Mouse (Mus musculus) lung, postnatal 4 days (tissue): ENCODE results near the gene Tff2.

Experiments used
- DNase-seq, 2 experiments: peaks; one replicate each; pipeline ENCODE4 v3.0.0; 2021

Gene Tff2

DNA sequence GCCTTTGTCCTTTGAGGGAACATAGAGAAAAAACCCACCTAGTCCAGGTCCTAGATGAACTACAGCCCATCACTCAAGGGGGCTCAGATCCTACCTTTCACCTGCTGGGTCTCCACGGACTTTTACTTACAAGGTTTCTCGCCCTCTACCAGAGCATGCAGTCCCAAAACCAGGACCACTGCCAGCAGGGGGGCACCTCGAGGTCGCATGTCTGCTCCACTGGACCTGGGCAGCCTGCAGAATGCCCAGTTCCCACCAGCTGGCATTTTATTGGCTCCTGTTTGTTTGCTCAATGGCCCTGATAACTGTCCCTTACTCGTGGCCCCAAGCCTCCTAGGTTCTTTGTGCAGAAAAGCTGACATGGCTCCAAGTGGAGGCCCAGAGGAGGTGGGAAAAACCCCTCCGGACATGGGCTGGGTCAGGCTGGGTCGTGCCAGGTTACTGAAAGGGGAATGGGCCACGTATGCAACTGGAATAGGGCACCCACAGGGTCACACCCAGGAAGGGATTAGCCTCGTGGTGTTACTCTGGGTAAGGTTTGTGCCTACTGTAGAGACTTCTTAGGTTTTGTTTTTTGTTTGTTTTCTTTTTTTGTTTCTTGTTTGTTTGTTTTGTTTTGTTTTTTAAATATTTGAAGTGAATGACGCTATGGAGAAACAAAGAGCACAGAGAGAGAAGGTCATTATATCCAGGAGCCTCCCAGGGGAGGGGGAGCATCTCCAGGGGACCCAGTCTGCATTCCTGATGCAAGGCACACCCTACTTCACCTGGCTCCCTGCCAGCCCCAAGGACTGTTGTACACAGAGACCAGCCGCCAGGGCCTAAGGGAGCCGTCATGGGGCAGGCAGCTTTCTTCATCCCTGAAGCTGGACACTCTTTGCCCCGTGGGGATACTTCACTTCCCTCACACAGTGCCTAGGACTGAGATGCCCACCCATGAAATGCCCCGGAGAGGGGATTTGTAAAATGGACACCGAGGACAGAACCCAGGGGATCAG lies at the start of gene Tff2:
Gene Tff2, minus strand, starts transcription at position 243 of the 998 bp plus-strand sequence.
- DNase-seq = peak; percentile 12 to 41

DNA sequence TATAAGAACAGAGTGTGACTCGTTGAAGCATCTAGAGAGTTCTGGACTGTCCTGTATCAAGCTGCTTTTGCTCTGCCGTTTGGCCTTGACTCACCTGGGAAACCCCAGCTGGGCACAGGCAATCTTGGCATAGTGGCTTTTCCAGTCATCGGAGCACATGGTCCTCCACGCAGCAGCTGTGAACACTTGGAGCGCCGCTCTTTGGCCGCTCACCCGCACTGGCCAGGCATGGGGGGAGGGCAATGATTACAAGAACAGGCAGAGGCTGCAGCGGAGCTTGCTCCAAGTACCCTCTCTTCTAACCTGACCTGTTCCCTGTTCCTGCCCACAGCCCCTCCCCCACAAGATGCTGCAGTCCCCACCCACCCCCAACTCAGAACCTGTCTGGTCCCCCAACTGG lies 49.3 kb upstream of the Tff2 start:
- no peak for DNase-seq

DNA sequence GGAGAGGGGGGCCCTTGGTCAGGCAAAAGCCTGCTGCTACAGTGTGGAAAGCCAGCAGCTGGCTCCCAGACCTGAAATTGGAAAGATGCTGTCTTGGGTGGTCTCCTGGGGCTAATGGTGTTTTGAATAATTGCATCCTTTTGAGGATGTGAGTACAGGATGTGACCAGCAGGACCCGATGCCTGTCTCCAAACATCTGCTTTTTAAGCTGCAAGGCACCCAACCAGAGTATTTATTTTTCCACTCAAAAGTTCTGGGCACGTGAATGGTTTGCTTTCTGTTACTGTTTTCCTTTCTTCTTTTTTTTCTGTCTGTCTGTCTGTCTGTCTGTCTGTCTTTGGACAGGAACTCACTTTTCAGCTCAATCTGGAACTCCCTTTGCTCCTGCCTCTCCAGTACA lies 48.6 kb upstream of the Tff2 start:
- no peak for DNase-seq

DNA sequence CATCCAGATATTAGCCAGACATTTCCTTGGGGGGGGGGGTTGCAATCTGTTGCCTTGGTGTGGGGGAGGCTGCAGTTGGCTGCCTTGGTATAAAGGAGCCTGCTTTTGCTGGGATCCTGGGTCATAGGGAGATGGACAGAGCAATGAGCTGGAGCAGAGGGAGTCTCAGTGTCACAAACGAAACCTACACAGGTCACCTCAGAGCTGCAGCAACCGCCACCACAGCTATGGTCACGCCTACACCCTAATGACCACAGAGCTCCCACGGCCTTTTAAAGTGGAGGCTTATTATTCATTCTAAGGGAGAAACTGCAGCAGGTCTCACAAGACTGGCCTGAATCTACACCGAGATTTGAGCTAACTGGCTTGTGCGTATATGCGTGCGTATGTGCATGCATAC lies 47.7 kb upstream of the Tff2 start:
- no peak for DNase-seq

DNA sequence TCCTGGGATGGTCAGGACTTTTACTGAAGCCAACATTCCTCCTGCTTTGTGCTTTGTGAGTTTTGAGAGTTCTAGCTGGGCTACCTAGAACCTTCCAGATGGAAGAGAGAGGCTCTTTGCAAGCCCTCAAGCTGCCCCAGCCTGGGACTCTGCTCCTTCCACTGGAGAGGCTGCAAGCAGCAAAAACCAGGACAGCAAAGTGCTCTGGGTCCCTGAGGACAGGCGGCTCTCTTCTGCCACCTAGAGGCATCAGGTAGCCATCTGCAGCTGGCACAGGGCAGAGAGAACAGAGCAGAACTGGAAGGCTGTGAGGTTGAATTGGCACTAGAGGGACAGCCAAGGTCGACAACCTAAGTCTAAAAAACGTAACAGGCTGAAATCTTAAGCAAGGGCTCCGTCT lies 43.3 kb upstream of the Tff2 start:
- peak; percentile 69 to 79 for DNase-seq

DNA sequence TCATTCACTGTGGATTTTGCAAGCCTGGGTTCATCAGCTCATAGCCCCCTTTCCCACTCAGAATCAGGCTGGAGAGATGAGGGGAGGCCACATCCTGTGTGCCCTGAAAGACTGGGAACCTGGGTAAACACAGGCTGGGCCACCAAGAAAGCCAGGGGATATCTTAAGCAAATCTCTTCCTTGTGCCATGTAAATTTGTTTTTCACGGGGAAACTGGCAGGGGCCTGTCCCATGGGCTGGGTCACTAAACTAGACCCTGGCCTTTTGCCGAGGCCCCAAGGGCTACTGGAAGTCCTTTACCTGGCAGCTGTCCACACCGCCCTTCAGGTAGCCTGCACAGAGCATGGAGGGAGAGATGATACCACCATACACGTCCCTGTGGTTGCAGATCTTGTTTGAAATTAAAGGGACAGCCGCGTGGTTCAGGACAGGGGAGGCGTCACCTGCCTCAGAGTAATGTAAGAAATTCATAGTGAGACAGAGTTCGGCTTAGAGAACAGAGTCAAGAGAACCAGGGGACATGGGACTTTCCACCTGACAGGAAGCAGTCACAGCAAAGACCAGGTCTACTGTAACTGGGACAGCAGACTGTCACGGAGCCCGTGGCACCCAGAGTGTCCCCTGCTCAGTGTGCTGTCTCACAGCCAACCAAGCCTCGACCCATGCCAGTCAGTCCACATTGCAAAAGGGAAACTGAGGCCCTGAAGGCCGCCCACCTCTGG lies 40.3 kb upstream of the Tff2 start:
- DNase-seq = no peak

DNA sequence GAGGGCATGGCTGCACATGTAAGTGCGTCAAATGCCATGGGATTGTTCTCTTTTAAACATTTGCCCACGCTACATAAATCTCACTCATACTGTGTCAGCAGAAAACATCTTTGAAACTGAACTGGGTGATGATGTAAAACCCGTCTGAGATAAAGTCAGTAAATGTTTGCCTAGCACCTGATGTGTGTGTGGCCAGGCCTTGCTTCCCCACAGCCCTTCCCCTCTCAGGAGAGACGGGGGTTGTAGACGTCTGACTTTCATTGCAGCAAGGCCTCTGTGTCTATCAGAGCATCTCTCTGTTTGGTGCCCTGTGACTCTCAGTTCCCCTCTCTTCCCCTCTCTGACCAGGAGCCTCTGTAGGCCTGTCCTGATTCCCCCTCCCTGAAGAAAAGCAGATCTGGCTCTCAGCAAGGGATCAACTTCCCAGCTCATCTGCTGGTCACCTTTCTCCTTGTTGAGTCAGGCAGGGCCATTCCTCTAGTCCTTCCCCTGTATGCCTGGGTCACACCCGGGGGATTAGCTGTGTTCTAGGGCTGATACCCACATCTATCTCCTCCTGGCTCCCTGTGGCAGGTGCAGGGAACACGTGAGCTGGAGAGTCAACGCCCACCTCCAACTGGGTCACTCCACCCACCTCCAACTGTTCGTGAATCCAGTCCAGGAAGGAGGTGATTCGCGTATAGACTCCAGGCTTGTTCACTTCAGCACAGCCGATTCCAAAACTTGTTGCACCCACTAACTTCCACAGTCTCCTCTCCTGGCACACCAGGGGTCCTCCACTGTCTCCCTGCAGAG lies 39.3 kb upstream of the Tff2 start:
- no peak for DNase-seq

DNA sequence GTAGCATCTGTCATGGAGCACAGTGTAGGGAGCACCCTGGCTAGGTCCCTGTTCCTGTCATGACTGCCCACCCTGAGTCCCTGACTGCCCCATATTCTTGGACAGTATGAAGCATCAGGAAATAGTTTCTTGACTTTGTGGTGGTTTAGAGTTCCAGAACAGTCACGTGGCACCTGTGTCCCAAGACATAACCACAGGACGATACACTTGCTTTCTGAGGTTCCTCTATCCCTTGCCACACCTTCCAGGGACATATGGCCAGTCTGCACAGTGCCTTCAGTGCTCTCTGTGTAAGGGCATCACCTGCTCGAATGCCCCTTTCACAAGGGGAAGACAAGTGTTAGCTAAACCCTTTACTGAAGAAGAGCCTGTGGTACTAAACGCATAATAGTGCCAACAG lies 37.4 kb upstream of the Tff2 start:
- peak in 1 of 2 experiments; percentile 10 for DNase-seq

DNA sequence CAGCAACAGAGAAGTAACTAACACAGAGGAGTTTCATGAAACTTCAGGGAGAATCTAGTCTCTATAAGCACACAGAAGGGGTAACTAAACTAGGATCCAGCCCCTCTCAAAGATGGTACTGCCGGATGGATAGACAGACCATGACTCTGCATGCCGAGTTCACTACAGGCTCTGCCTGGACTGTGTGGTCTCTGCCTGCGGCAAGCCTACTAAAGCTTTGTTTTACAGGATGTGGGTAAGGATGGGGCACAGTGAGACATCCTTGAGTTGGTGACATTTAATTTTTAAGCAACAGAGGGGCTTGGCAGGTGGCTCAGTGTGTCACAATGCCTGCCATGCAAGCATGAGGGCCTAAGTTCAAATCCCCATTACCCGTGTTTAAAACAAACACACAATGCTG lies 32.2 kb upstream of the Tff2 start:
- DNase-seq = no peak

DNA sequence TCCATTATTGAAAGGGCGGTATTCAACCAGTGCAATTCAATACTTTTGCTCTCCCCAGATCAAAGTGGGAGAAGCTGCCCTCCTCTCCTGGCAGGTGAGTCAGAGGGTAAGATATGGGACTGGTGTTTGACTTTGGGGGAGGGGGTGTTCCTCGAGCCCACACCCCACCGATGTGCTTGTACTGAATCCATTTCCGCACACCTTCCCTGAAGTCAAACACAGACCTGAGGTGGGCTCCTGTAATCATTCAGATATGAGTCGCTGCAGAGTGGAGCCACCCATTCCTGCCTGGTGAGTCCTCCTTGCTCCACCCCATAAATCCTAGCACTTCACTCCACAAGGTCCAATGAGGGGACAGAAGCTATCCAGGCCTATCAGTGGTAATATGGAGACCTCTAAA lies 25.7 kb upstream of the Tff2 start:
- no peak for DNase-seq

DNA sequence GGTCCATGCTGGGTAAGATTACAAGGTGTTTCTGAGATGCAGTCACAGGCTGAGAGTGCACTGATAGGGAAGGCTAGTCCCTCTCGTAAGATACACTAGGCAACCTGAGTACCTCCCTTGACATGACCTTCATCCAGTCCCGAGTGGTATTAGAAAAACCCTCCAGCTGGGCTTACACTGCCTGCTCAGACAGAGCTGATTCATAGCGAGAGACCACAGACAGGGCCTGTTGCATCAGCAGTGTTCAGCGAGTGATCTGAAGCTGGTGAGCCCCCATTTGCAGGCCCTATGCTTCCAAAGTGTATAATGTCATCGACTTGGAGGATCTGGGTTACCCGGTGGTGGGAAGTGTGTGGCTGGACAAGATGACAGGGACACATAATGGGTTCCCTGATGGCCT lies 21.0 kb upstream of the Tff2 start, which contains the start of gene Tff1:
Gene Tff1, minus strand, starts transcription at position 151 of the 400 bp plus-strand sequence.
- DNase-seq = no peak

DNA sequence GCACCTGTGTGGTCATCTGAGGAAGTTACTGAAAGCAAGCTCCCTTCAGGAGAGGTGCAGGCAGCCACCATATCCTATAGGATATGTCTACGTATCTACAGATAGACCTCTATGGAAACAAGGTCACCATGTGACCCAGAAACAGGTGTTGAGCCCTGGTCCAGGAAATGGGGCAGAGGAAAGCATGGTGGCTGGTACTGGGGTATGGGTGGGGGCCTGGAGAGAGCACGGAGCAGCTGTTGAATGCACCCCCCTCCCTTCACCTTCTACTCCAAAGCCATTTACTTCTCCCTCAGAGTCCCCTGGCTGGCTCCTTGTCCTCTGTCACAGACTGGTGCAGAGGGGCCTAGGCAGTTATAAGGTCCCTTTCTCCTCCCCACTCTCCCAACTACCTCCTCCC lies 19.7 kb upstream of the Tff2 start:
- DNase-seq = no peak

DNA sequence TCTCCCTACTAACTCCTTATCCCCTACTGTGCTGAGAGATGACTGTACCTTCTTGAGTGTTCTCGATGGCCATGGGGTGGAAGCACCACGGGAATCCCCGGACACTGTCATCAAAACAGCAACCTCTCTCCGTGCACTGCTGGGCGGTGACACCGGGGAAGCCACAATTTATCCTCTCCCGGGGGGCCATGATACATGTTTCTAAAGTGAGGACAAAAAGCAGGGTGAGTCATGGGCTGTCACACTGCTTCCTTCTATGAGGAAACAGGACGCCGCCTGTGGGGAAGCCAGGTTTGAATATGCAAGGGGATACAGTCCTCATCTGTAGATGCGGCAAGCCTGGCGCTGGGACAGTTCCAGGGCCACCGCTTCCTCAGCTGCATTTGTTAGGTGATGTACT lies 18.5 kb upstream of the Tff2 start:
- no peak for DNase-seq

DNA sequence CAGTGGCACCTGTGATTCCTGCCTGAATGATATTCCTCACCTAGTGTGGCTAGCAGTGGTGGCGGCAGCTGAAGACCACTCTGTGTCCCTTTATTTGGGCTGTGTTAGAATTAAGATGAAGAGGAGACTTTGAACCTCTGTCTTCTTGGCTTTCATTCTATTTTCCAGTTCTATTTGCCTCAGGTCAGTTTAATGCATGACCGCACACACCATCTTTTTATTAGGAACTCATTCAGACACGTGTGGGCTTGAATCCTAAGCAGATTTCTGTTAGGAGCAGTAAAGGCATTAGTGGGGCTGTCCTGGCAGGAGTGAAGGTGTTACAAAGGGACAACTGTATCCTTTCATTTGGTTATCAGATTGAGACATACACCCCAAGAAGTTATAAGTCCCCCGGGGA lies 16.2 kb upstream of the Tff2 start:
- DNase-seq = no peak

DNA sequence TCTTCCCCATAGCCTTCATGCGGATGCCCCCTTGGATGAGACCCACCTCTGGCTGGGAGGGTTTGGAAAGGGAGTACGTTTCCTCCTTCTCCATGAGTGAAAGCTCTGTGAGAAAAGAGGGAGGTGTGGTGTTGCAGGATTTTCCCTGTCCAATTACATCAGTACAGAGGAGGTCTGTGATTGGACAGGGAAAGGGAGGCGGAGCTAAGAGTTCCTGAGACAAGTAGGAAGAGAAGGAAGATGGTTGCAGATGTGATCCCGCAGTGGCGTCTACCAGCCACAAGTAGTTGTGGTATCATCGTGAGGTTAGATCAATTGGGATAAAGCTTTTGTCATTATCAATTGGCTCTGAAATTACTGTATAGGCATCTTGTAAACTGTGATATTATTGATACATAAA lies 13.8 kb upstream of the Tff2 start:
- DNase-seq = no peak

DNA sequence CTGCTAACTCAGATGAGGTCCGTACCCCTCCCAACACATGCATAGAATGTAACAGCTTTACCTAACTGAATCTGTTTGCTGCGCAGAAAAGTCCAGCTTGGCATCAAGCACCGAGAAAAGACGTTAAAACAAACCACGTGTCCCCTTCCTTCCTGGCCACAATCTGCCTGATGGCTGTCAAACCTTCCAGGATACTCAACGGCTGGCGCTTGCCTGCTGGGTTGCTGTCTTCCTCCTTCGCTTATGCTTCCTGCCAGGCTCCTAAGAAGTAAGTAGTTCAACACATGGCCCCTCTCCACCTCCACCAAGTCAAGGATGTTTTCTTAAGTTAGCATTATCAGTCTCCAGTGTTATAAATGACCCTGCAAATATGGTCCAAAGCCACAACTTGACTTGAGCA lies 9.7 kb upstream of the Tff2 start:
- no peak for DNase-seq

DNA sequence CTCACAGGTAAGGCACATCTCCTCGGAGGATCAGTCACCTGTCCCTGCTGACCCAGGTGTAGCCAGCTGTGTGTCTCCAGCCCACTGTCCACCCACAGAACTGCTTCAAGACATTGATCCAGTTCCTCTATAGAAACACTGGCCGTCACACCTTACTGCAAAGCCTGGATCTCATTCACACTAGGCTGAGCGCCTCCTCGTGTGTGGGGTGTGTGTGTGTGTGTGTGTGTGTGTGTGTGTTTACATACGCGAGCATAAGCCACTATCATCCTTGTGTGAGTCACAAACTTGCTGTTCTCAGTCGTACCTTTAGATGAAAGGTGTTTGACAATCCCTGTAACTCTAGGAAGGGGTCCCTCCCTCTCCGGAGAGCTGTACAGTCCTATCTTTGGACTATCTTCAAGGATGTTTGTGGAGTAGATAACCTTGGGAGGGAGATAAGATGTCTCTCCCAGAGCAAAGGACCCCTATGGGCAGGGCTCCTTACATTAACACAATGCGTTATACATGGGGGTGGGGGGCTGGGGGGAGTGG lies 9.0 kb upstream of the Tff2 start:
- DNase-seq = no peak

DNA sequence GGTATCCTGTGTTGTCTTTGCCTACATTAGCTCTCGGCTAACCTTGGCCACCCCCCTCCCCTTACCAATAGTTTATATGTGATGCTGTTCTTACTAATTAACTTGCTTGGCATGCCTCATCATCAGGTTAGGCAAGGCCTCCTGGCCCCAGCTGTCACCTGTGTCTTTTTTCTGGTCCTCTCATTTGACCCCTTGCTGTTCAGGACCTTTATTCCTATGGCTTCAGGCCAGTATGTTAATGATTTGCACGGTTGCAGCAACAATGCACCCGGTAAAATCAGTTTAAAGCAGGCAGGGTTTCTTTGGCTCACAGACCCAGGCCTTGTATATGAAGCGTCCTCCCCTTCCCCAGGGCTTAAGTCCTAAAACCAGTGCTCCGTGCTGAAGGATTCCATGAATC lies 8.4 kb upstream of the Tff2 start:
- no peak for DNase-seq

DNA sequence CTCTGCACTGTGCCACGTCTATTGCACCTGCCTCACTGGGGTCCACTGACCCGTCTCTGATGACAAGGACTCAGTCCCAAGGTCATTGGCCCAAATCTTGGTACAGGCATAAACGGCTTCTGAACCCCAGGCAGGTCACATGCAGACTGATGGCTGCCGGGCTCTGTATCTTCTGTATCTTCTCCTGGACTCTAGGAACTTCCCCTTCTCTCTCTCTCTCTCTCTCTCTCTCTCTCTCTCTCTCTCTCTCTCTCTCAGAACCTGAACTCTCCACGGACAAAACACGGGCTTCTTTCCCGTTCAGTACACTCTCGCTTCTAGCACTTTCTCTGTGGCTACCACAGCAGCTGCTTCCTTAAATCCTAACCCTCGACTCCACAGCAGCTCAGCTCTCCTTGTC lies 1.9 kb upstream of the Tff2 start:
- no peak for DNase-seq

DNA sequence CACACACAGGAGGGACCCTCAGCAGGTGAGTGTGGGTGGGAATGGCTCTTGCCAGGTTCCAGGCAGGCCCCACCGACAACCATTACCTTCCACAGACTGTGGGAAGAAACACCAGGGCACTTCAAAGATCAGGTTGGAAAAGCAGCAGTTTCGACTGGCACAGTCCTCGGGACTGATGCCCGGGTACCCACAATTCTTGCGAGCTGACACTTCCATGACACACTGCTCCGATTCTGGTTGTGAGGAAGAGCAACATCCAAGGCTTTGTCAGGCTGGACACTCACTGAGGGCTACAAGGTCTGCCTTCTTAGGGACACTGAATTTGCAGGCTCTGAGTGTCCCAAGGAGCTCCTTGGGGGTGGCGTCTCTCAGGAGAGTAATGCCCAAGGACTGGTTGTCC lies 2.0 kb downstream of the Tff2 start:
- DNase-seq = no peak

DNA sequence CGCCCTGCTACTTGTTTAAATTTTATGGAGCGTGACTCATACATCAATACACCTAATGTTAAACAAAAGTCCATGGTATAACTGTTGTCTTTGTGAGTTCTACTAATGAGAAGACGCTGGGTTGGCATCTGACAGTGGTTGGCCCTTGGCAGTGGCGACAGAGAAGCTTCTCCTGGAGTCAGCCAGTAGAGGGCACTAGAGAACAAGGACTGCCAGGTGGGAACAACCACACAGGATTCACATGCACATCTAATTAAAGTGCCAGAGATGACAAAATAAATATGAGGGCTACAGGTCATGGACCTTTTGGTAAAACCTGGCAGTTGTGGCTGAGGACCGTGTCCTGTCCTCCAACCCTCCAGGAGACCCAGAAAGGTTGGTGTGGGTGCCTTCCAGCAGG lies 5.7 kb downstream of the Tff2 start:
- peak; percentile 36 to 73 for DNase-seq

DNA sequence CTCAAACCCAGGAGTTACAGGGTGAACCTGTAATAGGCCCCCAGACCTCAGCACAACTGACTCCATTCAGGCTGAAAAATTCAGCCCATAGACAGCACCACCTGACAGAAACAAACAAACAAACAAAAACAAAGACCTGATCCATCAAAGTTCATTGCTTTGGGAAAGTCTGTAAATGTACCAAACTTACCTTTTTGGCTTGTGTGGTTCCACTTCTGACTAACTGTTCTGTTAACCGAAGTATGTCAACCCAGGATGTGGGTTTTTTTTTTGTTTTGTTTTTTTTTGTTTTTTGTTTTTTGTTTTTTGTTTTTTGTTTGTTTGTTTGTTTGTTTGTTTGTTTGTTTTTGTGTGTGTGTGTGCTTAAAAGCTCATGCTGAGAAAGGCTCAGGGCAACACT lies 7.3 kb downstream of the Tff2 start:
- no peak for DNase-seq

DNA sequence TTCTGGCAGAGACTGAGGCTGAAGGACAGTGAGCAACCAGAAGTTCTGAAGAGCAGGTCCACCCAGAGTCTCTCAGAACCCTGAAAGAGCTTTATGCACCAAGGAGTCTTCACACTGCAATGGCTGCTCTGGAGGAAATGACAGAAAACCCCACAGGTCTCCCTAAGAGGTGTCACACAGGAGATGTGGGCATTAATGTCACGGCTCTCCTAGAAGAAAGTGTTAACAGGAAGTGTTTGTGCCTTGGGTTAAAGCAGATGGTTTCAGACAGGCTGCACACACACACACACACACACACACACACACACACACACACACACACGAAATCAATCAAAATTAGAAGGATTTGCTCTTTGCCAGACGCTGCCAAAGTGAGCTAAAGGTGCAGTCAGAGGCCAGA lies 7.8 kb downstream of the Tff2 start:
- no peak for DNase-seq
